In genomic region chr16:90882501-90882977, GRCm38 (mm10) we compare ENCODE assay signal across 10 mouse cellular contexts. TPM values are rescaled to one million over a fixed set of nuclear protein-coding genes. Genes with fewer than 3 reads are reported as not detected.
DNase-seq lines count a peak whose midpoint lies in the region; ATAC-seq and TF ChIP-seq lines count a peak whose summit lies in the region.
"Had no signal": no experiment of that assay in that cellular context is flagged by ENCODE, and none has a peak within 500 bp of the region (broad histone marks: within the 10 kb centered on the region; RNA-seq: fewer than 3 reads in every experiment).

No protein-coding gene starts in this region.

- TF ChIP-seq CTCF in hindbrain, postnatal 0 days (IDR thresholded peaks at IDR 0.05; ENCODE audit: low read depth) = no peak

- peak; percentile 22 for DNase-seq in hindbrain, postnatal 0 days (ENCODE audit: low spot score)
- DNase-seq in adrenal gland, postnatal 14 days = peak; percentile 83
- no peak for DNase-seq in cerebellum, adult 11 months
- DNase-seq in retina, embryonic 14.5 days (ENCODE audit: low spot score) = no peak
- no peak for DNase-seq in layer of hippocampus, postnatal 14 days (ENCODE audit: low spot score in 2 of 2)
- DNase-seq: cerebellum, adult 11-12 months had no signal

- H3K4me1 ChIP-seq in hindbrain, postnatal 0 days (ENCODE audit: insufficient read depth, low read length) = 0 out of 2 replicates have a peak, but pooled peaks cover 5% of the 10 kb centered on the region
- peaks cover 10% of the 10 kb centered on the region; the same call in 1 of the 2 replicates for H3K4me1 ChIP-seq in hindbrain, embryonic 12.5 days
- peaks cover 39% of the 10 kb centered on the region for H3K4me1 ChIP-seq in heart, embryonic 13.5 days
- peaks cover 42% of the 10 kb centered on the region for H3K4me1 ChIP-seq in limb, embryonic 15.5 days
- H3K4me1 ChIP-seq: midbrain, embryonic 12.5 days had no signal

- no peak overlapping the region for H3K27ac ChIP-seq in hindbrain, postnatal 0 days
- H3K27ac ChIP-seq in hindbrain, embryonic 12.5 days = no peak overlapping the region
- peak overlapping the region; percentile 76 for H3K27ac ChIP-seq in heart, embryonic 13.5 days (replicated peaks)
- peak overlapping the region; percentile 60 for H3K27ac ChIP-seq in limb, embryonic 15.5 days
- H3K27ac ChIP-seq: midbrain, embryonic 12.5 days had no signal

- ATAC-seq in hindbrain, postnatal 0 days = no peak
- ATAC-seq in hindbrain, embryonic 12.5 days (ENCODE audit: low FRiP score) = no peak
- ATAC-seq in heart, embryonic 13.5 days (ENCODE audit: extremely low read depth, insufficient number of reproducible peaks, low FRiP score, low TSS enrichment) = 0 out of 2 replicates have a peak, but pooled peaks have one; percentile 27
- ATAC-seq in limb, embryonic 15.5 days (ENCODE audit: insufficient number of reproducible peaks, low FRiP score, low TSS enrichment, low read depth) = peak; percentile 72

- H3K9me3 ChIP-seq in hindbrain, postnatal 0 days (ENCODE audit: low read length) = no peaks in the 10 kb centered on the region
- no peaks in the 10 kb centered on the region for H3K9me3 ChIP-seq in hindbrain, embryonic 12.5 days (replicated peaks)
- H3K9me3 ChIP-seq in heart, embryonic 13.5 days = no peaks in the 10 kb centered on the region
- no peaks in the 10 kb centered on the region for H3K9me3 ChIP-seq in limb, embryonic 15.5 days
- H3K9me3 ChIP-seq: midbrain, embryonic 12.5 days had no signal

- H3K4me2 ChIP-seq in hindbrain, postnatal 0 days (ENCODE audit: low read depth, low read length) = no peak overlapping the region
- H3K4me2 ChIP-seq in hindbrain, embryonic 12.5 days (replicated peaks) = no peak overlapping the region
- H3K4me2 ChIP-seq in heart, embryonic 13.5 days = no peak overlapping the region
- H3K4me2 ChIP-seq in limb, embryonic 15.5 days = no peak overlapping the region
- H3K4me2 ChIP-seq: midbrain, embryonic 12.5 days had no signal

- H3K36me3 ChIP-seq in hindbrain, postnatal 0 days (ENCODE audit: insufficient read depth, low read length) = no peaks in the 10 kb centered on the region
- no peaks in the 10 kb centered on the region for H3K36me3 ChIP-seq in hindbrain, embryonic 12.5 days
- H3K36me3 ChIP-seq in heart, embryonic 13.5 days = no peaks in the 10 kb centered on the region
- no peaks in the 10 kb centered on the region for H3K36me3 ChIP-seq in limb, embryonic 15.5 days
- H3K36me3 ChIP-seq: midbrain, embryonic 12.5 days had no signal

- H3K9ac ChIP-seq in hindbrain, postnatal 0 days (replicated peaks; ENCODE audit: low read length) = no peak overlapping the region
- no peak overlapping the region for H3K9ac ChIP-seq in hindbrain, embryonic 12.5 days
- H3K9ac ChIP-seq in heart, embryonic 13.5 days = peak overlapping the region; percentile 16; the same call in 1 of the 2 replicates
- no peak overlapping the region for H3K9ac ChIP-seq in limb, embryonic 15.5 days
- H3K9ac ChIP-seq: midbrain, embryonic 12.5 days had no signal

- no peaks in the 10 kb centered on the region for H3K27me3 ChIP-seq in hindbrain, postnatal 0 days (ENCODE audit: insufficient read depth, low read length)
- no peaks in the 10 kb centered on the region for H3K27me3 ChIP-seq in hindbrain, embryonic 12.5 days
- H3K27me3 ChIP-seq in heart, embryonic 13.5 days (replicated peaks) = peaks cover 5% of the 10 kb centered on the region; the same call in 1 of the 2 replicates
- H3K27me3 ChIP-seq in limb, embryonic 15.5 days = no peaks in the 10 kb centered on the region
- H3K27me3 ChIP-seq: midbrain, embryonic 12.5 days had no signal

- WGBS in hindbrain, postnatal 0 days = 45% methylated on average over 8 of the region's 8 CpGs
- WGBS in hindbrain, embryonic 12.5 days = 64% methylated on average over 8 of the region's 8 CpGs
- 38% methylated on average over 8 of the region's 8 CpGs for WGBS in heart, embryonic 13.5 days
- WGBS in limb, embryonic 15.5 days = 33% methylated on average over 8 of the region's 8 CpGs

- H3K4me3 ChIP-seq in hindbrain, postnatal 0 days (ENCODE audit: low read length) = no peak overlapping the region
- H3K4me3 ChIP-seq in hindbrain, embryonic 12.5 days = no peak overlapping the region
- H3K4me3 ChIP-seq in heart, embryonic 13.5 days = no peak overlapping the region
- H3K4me3 ChIP-seq in limb, embryonic 15.5 days = no peak overlapping the region
- H3K4me3 ChIP-seq: midbrain, embryonic 12.5 days had no signal

RNA-seq across cellular contexts. Expression of gene Cfap298, which starts 52.4 kb away (rescaled TPM):
- total RNA-seq in hindbrain, postnatal 0 days (2014; rRNA removed) = 12.1 and 16.8 TPM in 2 replicates
- 61.1 and 67.2 TPM in 2 replicates for polyA plus RNA-seq in hindbrain, postnatal 0 days (2015; fragmentation: Nextera tagmentation; extraction: Ambion mirVana)
- 46.8 and 49.8 TPM in 2 replicates for polyA plus RNA-seq in hindbrain, embryonic 12.5 days (2016; fragmentation: Nextera tagmentation; extraction: Ambion mirVana)
- 30.2 and 30.3 TPM in 2 replicates for total RNA-seq in adrenal gland, postnatal 14 days (2021)
- polyA plus RNA-seq in heart, embryonic 13.5 days (2015; fragmentation: Nextera tagmentation; extraction: Ambion mirVana) = 34.6 and 36.9 TPM in 2 replicates
- polyA plus RNA-seq in limb, embryonic 15.5 days (2015; fragmentation: Nextera tagmentation; extraction: Ambion mirVana) = 32.1 and 40.9 TPM in 2 replicates
- 10 to 100 TPM; 39.9 to 44.5 TPM for total RNA-seq in layer of hippocampus, postnatal 14 days (2021)

RNA-seq across cellular contexts. Expression of gene Eva1c, which starts 56.0 kb away (rescaled TPM):
- total RNA-seq in hindbrain, postnatal 0 days (2014; rRNA removed) = 2.3 and 9.4 TPM in 2 replicates
- 3.9 and 4.0 TPM in 2 replicates for polyA plus RNA-seq in hindbrain, postnatal 0 days (2015; fragmentation: Nextera tagmentation; extraction: Ambion mirVana)
- polyA plus RNA-seq in hindbrain, embryonic 12.5 days (2016; fragmentation: Nextera tagmentation; extraction: Ambion mirVana) = 2.7 and 3.6 TPM in 2 replicates
- total RNA-seq in adrenal gland, postnatal 14 days (2021) = 4.1 and 4.3 TPM in 2 replicates
- polyA plus RNA-seq in heart, embryonic 13.5 days (2015; fragmentation: Nextera tagmentation; extraction: Ambion mirVana) = 2.6 and 3.6 TPM in 2 replicates
- polyA plus RNA-seq in limb, embryonic 15.5 days (2015; fragmentation: Nextera tagmentation; extraction: Ambion mirVana) = 1.2 and 2.1 TPM in 2 replicates
- total RNA-seq in layer of hippocampus, postnatal 14 days (2021) = 1 to 10 TPM in 1 of 2 experiments, under 1 TPM in 1; 0.74 to 1.5 TPM

Comparison
In these comparisons a context has a peak if more than half of its experiments do, and no peak if none do; other contexts are left out.
1. ATAC-seq: peak in heart, embryonic 13.5 days (single experiment) and limb, embryonic 15.5 days (single experiment); none in hindbrain, postnatal 0 days (single experiment) and hindbrain, embryonic 12.5 days (single experiment).
2. DNase-seq: peak in hindbrain, postnatal 0 days (single experiment) and adrenal gland, postnatal 14 days (single experiment); none in cerebellum, adult 11 months (single experiment), retina, embryonic 14.5 days (single experiment) and layer of hippocampus, postnatal 14 days (0 of 2).
3. H3K27ac ChIP-seq: peak in heart, embryonic 13.5 days (single experiment) and limb, embryonic 15.5 days (single experiment); none in hindbrain, postnatal 0 days (single experiment) and hindbrain, embryonic 12.5 days (single experiment).